Mouse (Mus musculus): ENCODE measurements around the gene Cd37. TPM values are rescaled to one million over a fixed set of nuclear protein-coding genes. Genes with fewer than 3 reads are reported as not detected.

The Cd37 gene
- 71.1 and 87.7 TPM in 2 replicates for polyA plus RNA-seq (2015; fragmentation: Nextera tagmentation; extraction: Ambion mirVana)

GRCm38 (mm10) chr7:45238723-45239496 is at the start of gene Cd37:
Gene Cd37 (minus strand): TSS chr7:45239115.

DNA sequence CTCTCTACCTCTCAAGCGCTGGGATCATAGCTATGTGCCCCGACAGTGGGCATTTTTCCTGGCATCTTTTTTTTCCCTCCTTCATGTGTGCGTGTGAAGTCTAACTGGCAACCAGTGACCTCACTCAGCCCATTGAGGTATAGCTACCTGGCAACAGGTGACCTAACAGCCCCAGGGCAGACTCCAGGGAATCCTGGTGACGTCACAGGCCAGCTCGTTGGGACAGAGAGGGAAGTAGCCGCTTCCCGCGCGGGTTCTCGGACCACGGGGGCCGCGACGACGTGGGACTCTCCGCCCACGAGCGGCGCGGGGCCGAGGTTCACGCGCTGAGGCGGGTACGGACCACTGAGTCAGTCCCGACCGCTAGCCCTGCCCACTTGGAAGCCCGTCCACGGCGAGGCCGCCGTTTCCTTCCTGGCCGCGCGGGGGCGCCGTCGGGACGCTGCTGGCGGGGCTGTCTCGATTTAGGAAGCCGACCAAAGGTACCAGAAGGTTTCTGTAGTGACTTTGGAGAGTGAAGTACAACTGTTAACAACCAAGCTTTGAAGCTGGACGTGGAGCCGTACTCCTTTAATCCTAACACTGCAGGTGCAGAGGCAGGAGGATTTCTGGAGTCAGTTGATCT is 38.3 kb upstream of the Cd37 start, which contains the start of gene Slc6a21:
Slc6a21 (plus strand) TSS at position 378 of the 625 bp plus-strand sequence.

DNA sequence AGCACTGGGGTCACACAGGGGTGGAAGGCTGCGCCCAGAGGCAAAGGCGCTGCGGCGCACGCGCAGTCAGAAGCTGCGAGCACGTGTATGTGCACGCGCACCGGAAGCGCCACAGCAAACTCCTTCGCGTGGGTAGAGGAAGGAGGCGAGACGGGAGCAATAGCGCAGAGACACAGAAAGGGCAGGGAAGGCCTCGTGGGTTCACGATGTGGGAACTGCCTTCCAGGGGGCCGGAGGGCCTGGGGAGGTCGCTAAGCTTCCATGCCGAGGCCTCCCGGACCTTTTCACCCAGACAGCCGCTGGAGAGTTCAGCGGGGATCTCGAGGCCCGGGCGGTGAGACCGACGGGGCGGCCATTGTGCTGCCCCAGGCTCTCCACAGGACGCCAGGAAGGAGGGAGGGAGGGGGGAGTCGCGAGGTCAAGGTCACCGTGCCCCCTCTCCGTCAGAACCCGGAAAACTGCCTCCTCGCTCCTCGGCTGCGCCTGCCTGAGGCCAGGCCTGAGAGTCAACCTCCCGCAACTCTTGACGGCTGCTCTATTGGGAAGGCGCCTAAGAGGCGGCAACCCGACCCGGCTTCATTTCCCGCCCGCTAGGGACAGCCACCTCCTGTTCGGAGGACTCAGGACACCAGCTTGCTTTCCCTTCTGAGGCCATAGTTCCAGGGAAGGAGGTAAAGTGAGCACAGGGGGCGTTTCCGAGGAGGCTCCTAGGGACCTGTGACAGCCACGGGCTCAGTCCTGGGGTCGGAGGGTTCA is 1.9 kb upstream of the Cd37 start, which contains the start of gene Slc6a16:
Slc6a16 (plus strand) TSS at position 453 of the 756 bp plus-strand sequence.

GRCm38 (mm10) chr7:45215673-45216441 is 23.1 kb downstream of the Cd37 start, which contains the start of gene Tead2:
Gene Tead2 (plus strand): TSS chr7:45215753.

GRCm38 (mm10) chr7:45211851-45212251 is 27.1 kb downstream of the Cd37 start, which contains the start of gene Dkkl1:
Gene Dkkl1 (minus strand): TSS chr7:45212147.

GRCm38 (mm10) chr7:45204380-45205143 is 34.4 kb downstream of the Cd37 start, which contains the start of gene Ccdc155:
Gene Ccdc155 (minus strand): TSS chr7:45204892.

Other genes with a start within 250 kb of the Cd37 start
- gene Irf3, start 241.5 kb downstream of the Cd37 start, polyA plus RNA-seq (2015; fragmentation: Nextera tagmentation; extraction: Ambion mirVana) = 54.1 and 62.3 TPM in 2 replicates
- gene Bcl2l12, start 240.4 kb downstream of the Cd37 start, polyA plus RNA-seq (2015; fragmentation: Nextera tagmentation; extraction: Ambion mirVana) = 28.5 and 32.0 TPM in 2 replicates
- gene Scaf1, start 222.8 kb downstream of the Cd37 start, polyA plus RNA-seq (2015; fragmentation: Nextera tagmentation; extraction: Ambion mirVana) = 15.0 and 17.0 TPM in 2 replicates
- gene Rras, start 221.2 kb downstream of the Cd37 start, polyA plus RNA-seq (2015; fragmentation: Nextera tagmentation; extraction: Ambion mirVana) = 25.6 and 26.0 TPM in 2 replicates
- gene Prr12, start 186.2 kb downstream of the Cd37 start, polyA plus RNA-seq (2015; fragmentation: Nextera tagmentation; extraction: Ambion mirVana) = 3.9 and 5.0 TPM in 2 replicates
- 37.2 and 45.0 TPM in 2 replicates for gene Nosip, start 176.7 kb downstream of the Cd37 start, polyA plus RNA-seq (2015; fragmentation: Nextera tagmentation; extraction: Ambion mirVana)
- gene Prrg2, start 176.4 kb downstream of the Cd37 start, polyA plus RNA-seq (2015; fragmentation: Nextera tagmentation; extraction: Ambion mirVana) = 10.0 and 12.4 TPM in 2 replicates
- 80.3 and 93.9 TPM in 2 replicates for gene Rcn3, start 146.9 kb downstream of the Cd37 start, polyA plus RNA-seq (2015; fragmentation: Nextera tagmentation; extraction: Ambion mirVana)
- gene Fcgrt, start 135.3 kb downstream of the Cd37 start, polyA plus RNA-seq (2015; fragmentation: Nextera tagmentation; extraction: Ambion mirVana) = 59.4 and 86.0 TPM in 2 replicates
- gene Rps11, start 114.7 kb downstream of the Cd37 start, polyA plus RNA-seq (2015; fragmentation: Nextera tagmentation; extraction: Ambion mirVana) = 1,257 and 1,307 TPM in 2 replicates
- 1,601 and 1,631 TPM in 2 replicates for gene Rpl13a, start 110.4 kb downstream of the Cd37 start, polyA plus RNA-seq (2015; fragmentation: Nextera tagmentation; extraction: Ambion mirVana)
- 0.35 and 0.44 TPM in 2 replicates for gene Gm45713, start 102.9 kb downstream of the Cd37 start, polyA plus RNA-seq (2015; fragmentation: Nextera tagmentation; extraction: Ambion mirVana)
- gene Flt3l, start 102.7 kb downstream of the Cd37 start, polyA plus RNA-seq (2015; fragmentation: Nextera tagmentation; extraction: Ambion mirVana) = 7.2 and 9.3 TPM in 2 replicates
- gene Pih1d1, start 84.8 kb downstream of the Cd37 start, polyA plus RNA-seq (2015; fragmentation: Nextera tagmentation; extraction: Ambion mirVana) = 45.1 and 48.9 TPM in 2 replicates
- gene Aldh16a1, start 84.5 kb downstream of the Cd37 start, polyA plus RNA-seq (2015; fragmentation: Nextera tagmentation; extraction: Ambion mirVana) = 29.7 and 31.2 TPM in 2 replicates
- gene Slc17a7, start 75.2 kb downstream of the Cd37 start, polyA plus RNA-seq (2015; fragmentation: Nextera tagmentation; extraction: Ambion mirVana) = not detected in 2 replicates
- not detected in 2 replicates for gene Gfy, start 59.5 kb downstream of the Cd37 start, polyA plus RNA-seq (2015; fragmentation: Nextera tagmentation; extraction: Ambion mirVana)
- not detected in 2 replicates for gene Pth2, start 58.1 kb downstream of the Cd37 start, polyA plus RNA-seq (2015; fragmentation: Nextera tagmentation; extraction: Ambion mirVana)
- 0.12 and 0.29 TPM in 2 replicates for gene Ccdc155, start 34.2 kb downstream of the Cd37 start, polyA plus RNA-seq (2015; fragmentation: Nextera tagmentation; extraction: Ambion mirVana)
- gene Dkkl1, start 27.0 kb downstream of the Cd37 start, polyA plus RNA-seq (2015; fragmentation: Nextera tagmentation; extraction: Ambion mirVana) = 7.5 and 8.4 TPM in 2 replicates
- gene Tead2, start 23.4 kb downstream of the Cd37 start, polyA plus RNA-seq (2015; fragmentation: Nextera tagmentation; extraction: Ambion mirVana) = 14.5 and 20.8 TPM in 2 replicates
- 0.10 TPM in 1 of 2 replicates, not detected in the other for gene Slc6a16, start 2.0 kb upstream of the Cd37 start, polyA plus RNA-seq (2015; fragmentation: Nextera tagmentation; extraction: Ambion mirVana)
- not detected in 2 replicates for gene Slc6a21, start 38.4 kb upstream of the Cd37 start, polyA plus RNA-seq (2015; fragmentation: Nextera tagmentation; extraction: Ambion mirVana)
- gene Trpm4, start 94.7 kb upstream of the Cd37 start, polyA plus RNA-seq (2015; fragmentation: Nextera tagmentation; extraction: Ambion mirVana) = 2.9 and 4.7 TPM in 2 replicates
- 0.06 and 0.12 TPM in 2 replicates for gene Hrc, start 96.2 kb upstream of the Cd37 start, polyA plus RNA-seq (2015; fragmentation: Nextera tagmentation; extraction: Ambion mirVana)
- 0.35 and 0.65 TPM in 2 replicates for gene Ppfia3, start 127.9 kb upstream of the Cd37 start, polyA plus RNA-seq (2015; fragmentation: Nextera tagmentation; extraction: Ambion mirVana)
- 0.41 TPM in 1 of 2 replicates, not detected in the other for gene Lin7b, start 131.5 kb upstream of the Cd37 start, polyA plus RNA-seq (2015; fragmentation: Nextera tagmentation; extraction: Ambion mirVana)
- 126 and 132 TPM in 2 replicates for gene Snrnp70, start 156.6 kb upstream of the Cd37 start, polyA plus RNA-seq (2015; fragmentation: Nextera tagmentation; extraction: Ambion mirVana)
- 0.05 and 0.06 TPM in 2 replicates for gene Kcna7, start 166.5 kb upstream of the Cd37 start, polyA plus RNA-seq (2015; fragmentation: Nextera tagmentation; extraction: Ambion mirVana)
- gene Ntf5, start 174.6 kb upstream of the Cd37 start, polyA plus RNA-seq (2015; fragmentation: Nextera tagmentation; extraction: Ambion mirVana) = 1.1 and 1.4 TPM in 2 replicates
- not detected in 2 replicates for gene Lhb, start 181.7 kb upstream of the Cd37 start, polyA plus RNA-seq (2015; fragmentation: Nextera tagmentation; extraction: Ambion mirVana)
- 5.7 and 6.9 TPM in 2 replicates for gene Gys1, start 195.7 kb upstream of the Cd37 start, polyA plus RNA-seq (2015; fragmentation: Nextera tagmentation; extraction: Ambion mirVana)
- gene Ruvbl2, start 199.0 kb upstream of the Cd37 start, polyA plus RNA-seq (2015; fragmentation: Nextera tagmentation; extraction: Ambion mirVana) = 97.6 and 107 TPM in 2 replicates
- gene Ftl1, start 220.8 kb upstream of the Cd37 start, polyA plus RNA-seq (2015; fragmentation: Nextera tagmentation; extraction: Ambion mirVana) = 4,601 and 4,690 TPM in 2 replicates
- 119 TPM in 2 replicates for gene Bax, start 227.8 kb upstream of the Cd37 start, polyA plus RNA-seq (2015; fragmentation: Nextera tagmentation; extraction: Ambion mirVana)
- 0.73 and 0.78 TPM in 2 replicates for gene Tulp2, start 242.8 kb upstream of the Cd37 start, polyA plus RNA-seq (2015; fragmentation: Nextera tagmentation; extraction: Ambion mirVana)
- gene Gm45808, start 247.7 kb upstream of the Cd37 start, polyA plus RNA-seq (2015; fragmentation: Nextera tagmentation; extraction: Ambion mirVana) = not detected in 2 replicates
- 2.0 and 2.8 TPM in 2 replicates for gene Dhdh, start 249.7 kb upstream of the Cd37 start, polyA plus RNA-seq (2015; fragmentation: Nextera tagmentation; extraction: Ambion mirVana)

All from spleen, postnatal 0 days (tissue).